Mouse (Mus musculus) embryonic fibroblast, embryonic 13.5 days (primary cell): Measurements from ENCODE around the gene Slc23a4.

ENCODE experiments used
- CTCF ChIP-seq: IDR thresholded peaks from 2 replicates; pipeline ENCODE4 v1.5.1; 2011; ENCODE audit warnings: mild to moderate bottlenecking, control low read depth, low read length, moderate library complexity, borderline replicate concordance; ENCODE audit not compliant: insufficient read depth
- POLR2A ChIP-seq: IDR thresholded peaks from 2 replicates; pipeline ENCODE4 v1.6.1; 2011; ENCODE audit warnings: low read depth, mild to moderate bottlenecking, control low read depth, low read length, moderate library complexity

DNA sequence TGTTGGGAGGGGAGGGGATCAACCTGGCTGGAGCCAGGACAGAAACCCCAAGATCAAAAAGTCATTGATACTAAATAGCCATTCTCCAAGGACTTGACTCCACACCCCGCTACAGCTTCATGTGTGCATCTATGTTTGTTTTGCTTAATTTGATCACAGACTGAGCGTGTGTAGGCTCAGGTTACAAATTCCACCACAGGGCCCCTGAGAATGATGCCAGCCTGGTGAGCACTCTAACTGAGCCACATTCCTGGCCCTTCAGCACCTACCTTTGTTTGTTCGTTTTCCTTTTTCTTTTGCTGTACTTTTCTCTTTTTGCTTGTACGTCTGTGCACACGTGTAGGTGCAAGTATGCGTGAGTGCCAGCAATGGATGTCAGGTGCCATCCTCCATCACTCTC, 1.1 kb upstream of the Slc23a4 start:
- no peak for TF ChIP-seq CTCF
- no peak for TF ChIP-seq POLR2A
